Mouse (Mus musculus): Measurements from ENCODE around the gene Htr3b.
"Not testable (repeated sequence)": the region's sequence is repeated elsewhere in the genome, so short reads cannot be mapped to it uniquely, and the experiment has no call there.

Gene Htr3b

GRCm38 (mm10) chr9:48964587-48965040 lies at the start of gene Htr3b:
TSS of gene Htr3b (minus strand) at chr9:48964990.
- no peak for ATAC-seq (ENCODE audit: insufficient number of reproducible peaks, low FRiP score, low TSS enrichment)

GRCm38 (mm10) chr9:48999256-48999655 lies 34.5 kb upstream of the Htr3b start:
- ATAC-seq (ENCODE audit: insufficient number of reproducible peaks, low FRiP score, low TSS enrichment) = no peak

- no peak for ATAC-seq (ENCODE audit: insufficient number of reproducible peaks, low FRiP score, low TSS enrichment)
Observed at GRCm38 (mm10) chr9:48995735-48996134, 30.9 kb upstream of the Htr3b start.

GRCm38 (mm10) chr9:48994779-48995178 lies 30.0 kb upstream of the Htr3b start:
- ATAC-seq (ENCODE audit: insufficient number of reproducible peaks, low FRiP score, low TSS enrichment) = no peak

DNA sequence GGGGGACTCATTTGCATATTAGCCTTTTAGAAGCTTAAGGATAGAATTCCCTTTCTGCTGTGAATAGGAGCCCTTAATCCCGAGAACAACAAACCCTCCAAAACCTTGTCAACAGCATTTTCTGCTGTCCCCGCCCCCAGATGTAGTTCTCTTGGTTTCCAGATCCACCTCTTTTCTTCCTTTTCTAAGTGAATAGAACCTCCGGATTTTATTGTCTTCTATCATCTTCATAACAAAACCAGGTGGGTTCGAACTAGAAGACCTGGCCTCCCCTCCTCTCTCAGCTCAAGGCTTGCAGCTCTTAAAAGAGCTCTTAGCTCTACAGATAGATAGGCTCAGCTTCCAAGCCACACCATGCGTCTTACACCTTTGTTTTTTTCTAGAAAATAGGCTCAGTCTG lies 26.9 kb upstream of the Htr3b start:
- ATAC-seq (ENCODE audit: insufficient number of reproducible peaks, low FRiP score, low TSS enrichment) = no peak

- no peak for ATAC-seq (ENCODE audit: insufficient number of reproducible peaks, low FRiP score, low TSS enrichment)
Observed at GRCm38 (mm10) chr9:48987201-48988101, 22.7 kb upstream of the Htr3b start.

GRCm38 (mm10) chr9:48986616-48987141 lies 21.9 kb upstream of the Htr3b start:
- no peak for ATAC-seq (ENCODE audit: insufficient number of reproducible peaks, low FRiP score, low TSS enrichment)

GRCm38 (mm10) chr9:48985708-48986088 lies 20.9 kb upstream of the Htr3b start:
- ATAC-seq (ENCODE audit: insufficient number of reproducible peaks, low FRiP score, low TSS enrichment) = no peak

- ATAC-seq (ENCODE audit: insufficient number of reproducible peaks, low FRiP score, low TSS enrichment) = peak; percentile 84
Observed at GRCm38 (mm10) chr9:48984845-48985707, 20.3 kb upstream of the Htr3b start, which contains the start of gene Usp28. TSS of gene Usp28 (plus strand) at chr9:48985375.

GRCm38 (mm10) chr9:48984320-48984844 lies 19.6 kb upstream of the Htr3b start:
- ATAC-seq (ENCODE audit: insufficient number of reproducible peaks, low FRiP score, low TSS enrichment) = no peak

DNA sequence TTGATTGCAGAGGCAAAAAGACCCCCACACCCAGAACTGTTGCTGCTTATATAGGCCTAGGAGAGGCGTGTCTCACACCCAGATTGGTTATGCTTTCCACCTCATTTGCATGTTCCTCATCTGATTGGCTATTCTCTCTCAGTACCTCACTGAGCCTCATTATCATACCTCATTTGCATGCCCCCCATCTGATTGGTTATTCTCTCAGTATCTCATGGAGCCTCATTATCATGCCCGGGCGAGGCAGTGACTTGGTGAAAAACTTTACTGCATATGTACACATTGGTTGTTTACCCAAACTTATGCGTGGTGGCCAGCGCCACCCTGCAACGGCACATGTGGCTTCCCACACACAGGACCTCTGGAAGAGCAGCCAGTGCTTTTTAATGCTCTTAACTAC lies 19.0 kb upstream of the Htr3b start:
- not testable (repeated sequence) for ATAC-seq (ENCODE audit: insufficient number of reproducible peaks, low FRiP score, low TSS enrichment)

DNA sequence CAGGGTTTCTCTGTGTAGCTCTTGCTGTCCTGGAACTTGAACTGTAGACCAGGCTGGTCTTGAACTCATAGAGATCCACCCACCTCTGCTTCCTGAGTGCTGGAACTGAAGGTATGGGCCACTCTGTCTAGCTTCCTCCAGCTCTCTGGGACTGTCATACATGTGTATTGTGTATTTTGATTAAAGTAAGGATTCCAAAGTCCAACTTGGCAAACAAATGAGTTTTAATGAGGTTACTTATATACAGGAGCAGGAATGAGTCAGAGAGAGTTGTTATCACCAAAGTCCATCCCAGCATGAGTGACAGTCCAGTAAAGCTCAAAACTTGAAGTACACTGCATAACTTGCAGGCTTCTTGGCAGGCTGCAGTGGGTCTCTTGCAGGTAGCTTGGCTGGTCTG lies 17.0 kb upstream of the Htr3b start:
- ATAC-seq (ENCODE audit: insufficient number of reproducible peaks, low FRiP score, low TSS enrichment) = no peak

GRCm38 (mm10) chr9:48980781-48981180 lies 16.0 kb upstream of the Htr3b start:
- ATAC-seq (ENCODE audit: insufficient number of reproducible peaks, low FRiP score, low TSS enrichment) = no peak

GRCm38 (mm10) chr9:48980371-48980770 lies 15.6 kb upstream of the Htr3b start:
- no peak for ATAC-seq (ENCODE audit: insufficient number of reproducible peaks, low FRiP score, low TSS enrichment)

GRCm38 (mm10) chr9:48976661-48977355 lies 12.0 kb upstream of the Htr3b start:
- ATAC-seq (ENCODE audit: insufficient number of reproducible peaks, low FRiP score, low TSS enrichment) = no peak

GRCm38 (mm10) chr9:48972494-48972893 lies 7.7 kb upstream of the Htr3b start:
- ATAC-seq (ENCODE audit: insufficient number of reproducible peaks, low FRiP score, low TSS enrichment) = no peak

DNA sequence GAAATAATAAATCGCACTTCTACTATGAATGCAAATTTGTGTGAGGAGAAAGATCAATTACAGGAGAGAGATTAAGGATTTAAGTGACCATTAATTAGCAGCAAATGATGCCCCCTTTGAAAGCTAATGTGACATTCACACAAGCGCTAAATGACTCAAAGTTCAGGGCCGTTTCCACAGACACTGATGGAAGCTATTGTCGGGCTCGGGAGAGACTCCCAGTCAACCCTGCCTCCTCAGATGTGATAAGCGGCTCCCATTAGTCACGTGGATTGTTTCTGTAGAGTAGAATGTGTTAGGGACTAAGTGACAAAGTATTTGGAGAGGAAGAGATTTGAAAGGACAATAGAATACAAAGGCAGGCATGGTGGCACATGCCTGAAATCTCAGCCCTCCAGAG lies 2.7 kb downstream of the Htr3b start:
- no peak for ATAC-seq (ENCODE audit: insufficient number of reproducible peaks, low FRiP score, low TSS enrichment)

- ATAC-seq (ENCODE audit: insufficient number of reproducible peaks, low FRiP score, low TSS enrichment) = no peak
Observed at GRCm38 (mm10) chr9:48961314-48961713, 3.5 kb downstream of the Htr3b start.

DNA sequence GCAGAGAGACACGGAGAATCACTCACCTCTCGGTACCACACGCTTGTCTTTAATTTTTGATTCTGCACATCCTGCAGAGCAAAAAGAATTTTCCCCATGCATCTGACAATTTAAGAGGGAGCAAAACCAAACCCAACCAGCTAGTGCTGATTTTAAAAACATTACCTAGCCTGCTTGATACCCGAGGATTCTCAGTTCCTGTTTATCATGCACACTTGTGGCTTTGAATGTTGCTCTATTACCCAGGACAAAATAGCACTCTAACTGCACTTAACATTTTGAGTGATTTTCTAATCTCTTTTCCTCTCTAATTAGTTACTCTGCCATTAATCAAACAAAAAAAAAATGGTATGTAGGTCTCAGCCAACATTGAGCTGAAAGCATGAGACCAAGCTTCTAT lies 17.2 kb downstream of the Htr3b start:
- ATAC-seq (ENCODE audit: insufficient number of reproducible peaks, low FRiP score, low TSS enrichment) = no peak

- ATAC-seq (ENCODE audit: insufficient number of reproducible peaks, low FRiP score, low TSS enrichment) = no peak
Observed at GRCm38 (mm10) chr9:48942349-48942748, 22.4 kb downstream of the Htr3b start.
